Mouse (Mus musculus) kidney, postnatal 0 days (tissue): ENCODE results near the gene Lce3f. TPM values are rescaled to one million over a fixed set of nuclear protein-coding genes. Genes with fewer than 3 reads are reported as not detected.

Source experiments
- ATAC-seq: fragments of 200-750 bp; cut with Nextera tagmentation; replicated peaks from 2 replicates; pipeline ENCODE4 v1.8.0; 2017; ENCODE audit warnings: low read depth, moderate number of reproducible peaks, moderate TSS enrichment, moderate library complexity; ENCODE audit not compliant: low FRiP score
- DNase-seq: peaks from one replicate; pipeline ENCODE4 v3.0.0-alpha.2; 2016; ENCODE audit warnings: low spot score
- H3K27ac ChIP-seq: fragments of 300-500 bp; sonication (generic); 2 replicates; pipeline ENCODE4 v1.5.1; 2014; ENCODE audit warnings: mild to moderate bottlenecking
- H3K27me3 ChIP-seq: fragments of 300-500 bp; sonication (generic); 2 replicates; pipeline ENCODE4 v1.6.1; 2014; ENCODE audit warnings: low read length, mixed read lengths; ENCODE audit not compliant: insufficient read depth
- H3K36me3 ChIP-seq: fragments of 300-500 bp; sonication (generic); 2 replicates; pipeline ENCODE4 v1.6.1; 2014; ENCODE audit warnings: low read length, mixed read lengths; ENCODE audit not compliant: insufficient read depth
- H3K4me1 ChIP-seq: fragments of 300-500 bp; sonication (generic); replicated peaks from 2 replicates; pipeline ENCODE4 v1.6.1; 2014; ENCODE audit warnings: antibody characterized with exemption, low read length, mixed read lengths; ENCODE audit not compliant: insufficient read depth
- H3K4me2 ChIP-seq: fragments of 300-500 bp; sonication (generic); 2 replicates; pipeline ENCODE4 v1.6.1; 2014; ENCODE audit warnings: mild to moderate bottlenecking, low read length, moderate library complexity, mixed read lengths
- H3K4me3 ChIP-seq: fragments of 300-500 bp; sonication (generic); replicated peaks from 2 replicates; pipeline ENCODE4 v1.5.1; 2014; ENCODE audit warnings: low read depth, low read length
- H3K9ac ChIP-seq: fragments of 300-500 bp; sonication (generic); 2 replicates; pipeline ENCODE4 v1.6.1; 2014; ENCODE audit warnings: low read depth, low read length
- H3K9me3 ChIP-seq: fragments of 300-500 bp; sonication (generic); replicated peaks from 2 replicates; pipeline ENCODE4 v1.6.1; 2016; ENCODE audit warnings: low read length, inconsistent platforms, mixed read lengths
- CTCF ChIP-seq: IDR thresholded peaks from 2 replicates; pipeline ENCODE4 v1.5.1; 2016; ENCODE audit warnings: antibody characterized with exemption, low read depth, mild to moderate bottlenecking, moderate library complexity
- WGBS: fragments of 180-500 bp; shearing (Covaris S2); extraction: QIAGEN DNeasy Blood & Tissue Kit; methylation state at CpG from one replicate; pipeline ENCODE4 v1.1.7; 2014; 5-methylcytosine and 5-hydroxymethylcytosine counted together
- polyA plus RNA-seq: library from polyadenylated mRNA; unstranded; fragments of >200 nt; fragmentation: Nextera tagmentation; extraction: Ambion mirVana; gene quantifications from 2 replicates; pipeline ENCODE4 v1.2.1, GENCODE M21; 2015

Lce3f gene
- not detected in 2 replicates for polyA plus RNA-seq

GRCm38 (mm10) chr3:92991926-92992325 is at the start of gene Lce3f:
TSS of gene Lce3f (plus strand) at chr3:92992226.
- no peaks in the 10 kb centered on the region for H3K4me1 ChIP-seq
- no peaks in the 10 kb centered on the region for H3K27me3 ChIP-seq
- no peak within 1 kb of the TSS for H3K27ac ChIP-seq
- DNase-seq (no peak), ATAC-seq (no peak)
- no peaks in the 10 kb centered on the region for H3K36me3 ChIP-seq
- H3K9ac ChIP-seq: no peak within 1 kb of the TSS
- TF ChIP-seq CTCF: no peak
- H3K9me3 ChIP-seq: no peaks in the 10 kb centered on the region
- no peak within 1 kb of the TSS for H3K4me2 ChIP-seq
- no peak within 1 kb of the TSS for H3K4me3 ChIP-seq

GRCm38 (mm10) chr3:92944186-92944585 is 47.8 kb upstream of the Lce3f start, which contains the start of gene Lce3c:
TSS of gene Lce3c (plus strand) at chr3:92944486.
- no peak within 1 kb of the TSS for H3K4me3 ChIP-seq
- H3K4me2 ChIP-seq: no peak within 1 kb of the TSS
- H3K36me3 ChIP-seq: no peaks in the 10 kb centered on the region
- no peak for ATAC-seq
- DNase-seq: no peak
- WGBS: 54% methylated on average over 1 of the region's 1 CpGs
- no peak for TF ChIP-seq CTCF
- no peaks in the 10 kb centered on the region for H3K27me3 ChIP-seq
- H3K27ac ChIP-seq: no peak within 1 kb of the TSS
- H3K9ac ChIP-seq: no peak within 1 kb of the TSS
- H3K9me3 ChIP-seq: no peaks in the 10 kb centered on the region
- no peaks in the 10 kb centered on the region for H3K4me1 ChIP-seq

GRCm38 (mm10) chr3:92957090-92957489 is 34.9 kb upstream of the Lce3f start, which contains the start of gene Lce3d:
TSS of gene Lce3d (plus strand) at chr3:92957390.
- WGBS: 100% methylated on average over 1 of the region's 1 CpGs
- Histone ChIP-seq H3K4me3 (no peak within 1 kb of the TSS), H3K36me3 (no peaks in the 10 kb centered on the region), H3K4me2 (no peak within 1 kb of the TSS), H3K9me3 (no peaks in the 10 kb centered on the region), H3K27me3 (no peaks in the 10 kb centered on the region), H3K9ac (no peak within 1 kb of the TSS), H3K4me1 (no peaks in the 10 kb centered on the region), H3K27ac (no peak within 1 kb of the TSS)
- TF ChIP-seq CTCF: no peak
- ATAC-seq (no peak), DNase-seq (no peak)

- no peak within 1 kb of the TSS for H3K4me2 ChIP-seq
- no peaks in the 10 kb centered on the region for H3K9me3 ChIP-seq
- ATAC-seq (no peak), DNase-seq (no peak)
- no peaks in the 10 kb centered on the region for H3K4me1 ChIP-seq
- no peak within 1 kb of the TSS for H3K27ac ChIP-seq
- H3K36me3 ChIP-seq: no peaks in the 10 kb centered on the region
- no peak within 1 kb of the TSS for H3K4me3 ChIP-seq
- TF ChIP-seq CTCF: no peak
- WGBS: 93% methylated on average over 2 of the region's 2 CpGs
- H3K9ac ChIP-seq: no peak within 1 kb of the TSS
- H3K27me3 ChIP-seq: no peaks in the 10 kb centered on the region
Observed at GRCm38 (mm10) chr3:92966761-92967160, 25.3 kb upstream of the Lce3f start, which contains the start of gene Lce3e. TSS of gene Lce3e (plus strand) at chr3:92967061.

GRCm38 (mm10) chr3:92978484-92978883 is 13.5 kb upstream of the Lce3f start:
- H3K9me3 ChIP-seq: no peaks in the 10 kb centered on the region
- TF ChIP-seq CTCF: no peak
- ATAC-seq (no peak), DNase-seq (no peak)
- no peaks in the 10 kb centered on the region for H3K4me1 ChIP-seq
- H3K27me3 ChIP-seq: no peaks in the 10 kb centered on the region
- no peak overlapping the region for H3K4me3 ChIP-seq
- H3K9ac ChIP-seq: no peak overlapping the region
- no peak overlapping the region for H3K4me2 ChIP-seq
- no peaks in the 10 kb centered on the region for H3K36me3 ChIP-seq
- H3K27ac ChIP-seq: no peak overlapping the region
- 81% methylated on average over 2 of the region's 2 CpGs for WGBS

GRCm38 (mm10) chr3:92998691-92999090 is 6.7 kb downstream of the Lce3f start:
- Histone ChIP-seq H3K4me2 (no peak overlapping the region), H3K9ac (no peak overlapping the region), H3K4me1 (no peaks in the 10 kb centered on the region), H3K27ac (no peak overlapping the region), H3K9me3 (no peaks in the 10 kb centered on the region), H3K27me3 (no peaks in the 10 kb centered on the region), H3K4me3 (no peak overlapping the region), H3K36me3 (no peaks in the 10 kb centered on the region)
- TF ChIP-seq CTCF: peak; percentile 87
- WGBS: 4% methylated on average over 7 of the region's 7 CpGs
- ATAC-seq: peak; percentile 80
- peak; percentile 84 for DNase-seq

GRCm38 (mm10) chr3:93000621-93001020 is 8.6 kb downstream of the Lce3f start:
- ATAC-seq (no peak), DNase-seq (no peak)
- no peaks in the 10 kb centered on the region for H3K27me3 ChIP-seq
- H3K9me3 ChIP-seq: no peaks in the 10 kb centered on the region
- no peak for TF ChIP-seq CTCF
- no peak overlapping the region for H3K4me3 ChIP-seq
- no peak overlapping the region for H3K4me2 ChIP-seq
- H3K36me3 ChIP-seq: no peaks in the 10 kb centered on the region
- 65% methylated on average over 3 of the region's 3 CpGs for WGBS
- no peak overlapping the region for H3K27ac ChIP-seq
- no peaks in the 10 kb centered on the region for H3K4me1 ChIP-seq
- H3K9ac ChIP-seq: no peak overlapping the region
